Mouse (Mus musculus) 416B (cell line): ENCODE data around the gene Kank1.

Experiments used
- DNase-seq: peaks from one replicate; pipeline ENCODE4 v3.0.0; 2011; ENCODE audit warnings: low read depth

Kank1 gene

GRCm38 (mm10) chr19:25236596-25237491 is at the start of gene Kank1:
Gene Kank1, plus strand, starts transcription at chr19:25236975.
- no peak for DNase-seq

- DNase-seq, result no peak
Measured at GRCm38 (mm10) chr19:25187681-25188080, 49.1 kb upstream of the Kank1 start.

GRCm38 (mm10) chr19:25193751-25194150 is 43.0 kb upstream of the Kank1 start:
- DNase-seq, result no peak

- DNase-seq, result peak; percentile 14
Measured at GRCm38 (mm10) chr19:25200081-25200860, 36.5 kb upstream of the Kank1 start.

GRCm38 (mm10) chr19:25203077-25203476 is 33.7 kb upstream of the Kank1 start:
- no peak for DNase-seq

- DNase-seq, result no peak
Measured at GRCm38 (mm10) chr19:25206969-25207368, 29.8 kb upstream of the Kank1 start.

GRCm38 (mm10) chr19:25207731-25208361 is 28.9 kb upstream of the Kank1 start:
- DNase-seq, result no peak

GRCm38 (mm10) chr19:25208596-25209110 is 28.1 kb upstream of the Kank1 start:
- no peak for DNase-seq

- DNase-seq, result no peak
Measured at GRCm38 (mm10) chr19:25220611-25221010, 16.2 kb upstream of the Kank1 start.

GRCm38 (mm10) chr19:25221964-25222640 is 14.7 kb upstream of the Kank1 start:
- DNase-seq, result no peak

GRCm38 (mm10) chr19:25230058-25230974 is 6.5 kb upstream of the Kank1 start:
- DNase-seq, result no peak

- DNase-seq, result no peak
Measured at GRCm38 (mm10) chr19:25230975-25231334, 5.8 kb upstream of the Kank1 start.

- DNase-seq, result no peak
Measured at GRCm38 (mm10) chr19:25232032-25232431, 4.7 kb upstream of the Kank1 start.

GRCm38 (mm10) chr19:25237492-25238040 is 791 bp downstream of the Kank1 start:
- no peak for DNase-seq

- DNase-seq, result no peak
Measured at GRCm38 (mm10) chr19:25238121-25238520, 1.3 kb downstream of the Kank1 start.

GRCm38 (mm10) chr19:25243566-25243965 is 6.8 kb downstream of the Kank1 start:
- no peak for DNase-seq

GRCm38 (mm10) chr19:25246062-25246461 is 9.3 kb downstream of the Kank1 start:
- no peak for DNase-seq

- no peak for DNase-seq
Measured at GRCm38 (mm10) chr19:25247858-25248552, 11.2 kb downstream of the Kank1 start.

GRCm38 (mm10) chr19:25249230-25249629 is 12.5 kb downstream of the Kank1 start:
- DNase-seq, result no peak
